ENCODE assay signal across 8 mouse cellular contexts in the genomic region with DNA sequence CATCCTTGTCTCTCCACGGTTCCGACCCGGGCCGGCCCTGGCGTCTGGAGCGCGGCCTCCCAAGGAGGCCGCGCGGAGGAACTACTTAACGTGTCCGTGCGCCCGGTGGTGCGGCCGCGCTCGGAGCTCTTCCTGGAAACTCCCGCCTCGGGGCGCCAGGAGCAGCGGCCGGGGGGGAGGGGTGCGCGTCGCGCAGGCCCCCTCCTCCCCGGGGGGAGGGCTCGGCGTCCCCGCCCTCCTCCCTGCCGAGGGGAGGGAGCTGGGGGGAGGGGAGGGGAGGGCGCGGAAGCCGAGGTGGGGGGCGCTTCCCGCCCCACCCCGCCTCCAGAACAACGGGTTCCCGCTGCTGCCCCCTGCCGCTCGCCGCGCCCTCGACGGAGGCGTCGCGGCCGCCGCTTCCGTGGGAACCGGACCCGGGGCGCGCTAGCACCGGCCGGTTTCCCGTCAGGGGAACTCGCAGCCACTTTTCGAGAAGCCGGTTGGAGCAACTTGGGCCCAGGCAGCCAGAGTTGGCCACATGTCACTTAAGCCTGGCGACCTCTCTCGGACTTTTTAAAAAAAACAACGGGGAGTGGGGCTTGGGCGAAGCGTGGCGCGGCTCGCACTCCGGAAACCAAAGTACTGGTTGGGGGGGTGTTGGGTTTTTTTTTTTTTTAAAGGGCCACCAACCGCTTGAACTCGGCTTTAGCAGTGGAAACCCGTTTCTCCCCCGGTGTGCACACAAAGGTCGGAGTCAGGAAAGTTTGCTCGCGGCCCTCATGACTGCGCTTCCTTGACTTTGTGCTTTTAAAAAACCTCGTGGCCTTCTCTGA. TPM values are rescaled to one million over a fixed set of nuclear protein-coding genes. Genes with fewer than 3 reads are reported as not detected.
A peak's percentile ranks its signal among the peaks of the same experiment; 100 is the strongest.
DNase-seq lines count a peak whose midpoint lies in the region; ATAC-seq and TF ChIP-seq lines count a peak whose summit lies in the region.

No protein-coding gene starts in this region.

- H3K4me3 ChIP-seq in G1E (ENCODE audit: low read depth, low read length), result peak overlapping the region; percentile 72
- peak overlapping the region; percentile 77 for H3K4me3 ChIP-seq in forebrain, postnatal 0 days (ENCODE audit: low read depth, low read length)
- peak overlapping the region; percentile 82 for H3K4me3 ChIP-seq in layer of hippocampus, adult 2 months
- H3K4me3 ChIP-seq in lung, adult 2 months (replicated peaks; ENCODE audit: extremely low read depth, low read depth, low read length), result peak overlapping the region; percentile 72
- peak overlapping the region; percentile 70 for H3K4me3 ChIP-seq in neural tube, embryonic 15.5 days (replicated peaks)

- no peak for TF ChIP-seq CTCF in G1E (IDR thresholded peaks at IDR 0.05; ENCODE audit: low read depth, low read length)
- TF ChIP-seq CTCF in forebrain, postnatal 0 days (IDR thresholded peaks at IDR 0.05; ENCODE audit: low read depth), result peak; percentile 63
- peak; percentile 80 for TF ChIP-seq CTCF in layer of hippocampus, adult 2 months (conservative IDR thresholded peaks at IDR 0.05)
- TF ChIP-seq CTCF in lung, adult 2 months (IDR thresholded peaks at IDR 0.05; ENCODE audit: insufficient read depth, low read length), result no peak; the same call in 1 of the 2 replicates

- WGBS in forebrain, postnatal 0 days, result under 1% methylated on average over 60 of the region's 80 CpGs
- under 1% methylated on average over 61 of the region's 80 CpGs for WGBS in lung, adult 2 months
- WGBS in neural tube, embryonic 15.5 days, result under 1% methylated on average over 63 of the region's 80 CpGs

- peak; percentile 28 for ATAC-seq in G1E (ENCODE audit: extremely low read depth, insufficient number of reproducible peaks, low FRiP score, poor library complexity, severe bottlenecking)
- ATAC-seq in forebrain, postnatal 0 days, result peak; percentile 61
- peak; percentile 71 for ATAC-seq in neural tube, embryonic 15.5 days (ENCODE audit: low FRiP score)

- intact Hi-C loops in heart, postnatal 36 days (cut with DNase I), result loop anchor here (1.0 to 2.0 kb wide), 5 partner anchors 15 to 142 kb away; partner anchors contain the start of gene Pigv

- H3K27ac ChIP-seq in forebrain, postnatal 0 days (ENCODE audit: low read depth, low read length), result peak overlapping the region; percentile 97
- H3K27ac ChIP-seq in layer of hippocampus, adult 2 months, result peak overlapping the region; percentile 100
- peak overlapping the region; percentile 98 for H3K27ac ChIP-seq in neural tube, embryonic 15.5 days (replicated peaks)

- DNase-seq in G1E (ENCODE audit: low spot score), result peak; percentile 87
- DNase-seq in cerebellum, adult 18-20 months, result peak; percentile 54 to 75
- peak; percentile 95 for DNase-seq in forebrain, postnatal 0 days
- peak; percentile 90 to 95 for DNase-seq in heart, postnatal 36 days
- peak; percentile 35 to 73 for DNase-seq in layer of hippocampus, adult 2 months (ENCODE audit: low spot score in 2 of 2)
- peak; percentile 90 for DNase-seq in lung, adult 2 months
- DNase-seq in testis, postnatal 10 days (ENCODE audit: low spot score), result peak; percentile 95

- no peaks in the 10 kb centered on the region for H3K9me3 ChIP-seq in G1E (replicated peaks)
- H3K9me3 ChIP-seq in forebrain, postnatal 0 days (ENCODE audit: low read length), result no peaks in the 10 kb centered on the region
- H3K9me3 ChIP-seq in neural tube, embryonic 15.5 days (replicated peaks), result no peaks in the 10 kb centered on the region

- H3K4me2 ChIP-seq in forebrain, postnatal 0 days (ENCODE audit: low read depth), result peak overlapping the region; percentile 56
- H3K4me2 ChIP-seq in neural tube, embryonic 15.5 days, result peak overlapping the region; percentile 63

- peak; percentile 63; the same call in 1 of the 2 replicates for TF ChIP-seq POLR2A in lung, adult 2 months (IDR thresholded peaks at IDR 0.05; ENCODE audit: borderline replicate concordance, extremely low read depth, low read depth, low read length)

- peaks cover 25% of the 10 kb centered on the region for H3K4me1 ChIP-seq in G1E (ENCODE audit: insufficient read depth, low read depth, low read length)
- peaks cover 7% of the 10 kb centered on the region; the same call in 1 of the 2 replicates for H3K4me1 ChIP-seq in forebrain, postnatal 0 days (ENCODE audit: insufficient read depth)
- H3K4me1 ChIP-seq in lung, adult 2 months (ENCODE audit: control insufficient read depth, insufficient read depth, low read length), result peaks cover 11% of the 10 kb centered on the region
- peaks cover 20% of the 10 kb centered on the region for H3K4me1 ChIP-seq in neural tube, embryonic 15.5 days

- H3K36me3 ChIP-seq in G1E (replicated peaks), result no peaks in the 10 kb centered on the region
- H3K36me3 ChIP-seq in forebrain, postnatal 0 days (ENCODE audit: insufficient read depth), result no peaks in the 10 kb centered on the region
- no peaks in the 10 kb centered on the region for H3K36me3 ChIP-seq in neural tube, embryonic 15.5 days

- H3K9ac ChIP-seq in forebrain, postnatal 0 days, result peak overlapping the region; percentile 81
- H3K9ac ChIP-seq in neural tube, embryonic 15.5 days (replicated peaks), result peak overlapping the region; percentile 74

- H3K27me3 ChIP-seq in G1E (ENCODE audit: insufficient read depth, low read length), result no peaks in the 10 kb centered on the region
- H3K27me3 ChIP-seq in forebrain, postnatal 0 days (ENCODE audit: insufficient read depth, low read length), result no peaks in the 10 kb centered on the region
- H3K27me3 ChIP-seq in neural tube, embryonic 15.5 days (replicated peaks), result no peaks in the 10 kb centered on the region

RNA-seq across cellular contexts. Expression of gene Arid1a, which starts 57.6 kb away (rescaled TPM):
- total RNA-seq in G1E (2014; fragmentation: Nextera tagmentation), result 224 and 240 TPM in 2 replicates
- total RNA-seq in G1E (2017), result 21.4 and 22.2 TPM in 2 replicates
- 124 and 205 TPM in 2 replicates for polyA plus RNA-seq in G1E (2012)
- 36.2 and 51.0 TPM in 2 replicates for total RNA-seq in forebrain, postnatal 0 days (2014; rRNA removed)
- polyA plus RNA-seq in forebrain, postnatal 0 days (2015; fragmentation: Nextera tagmentation; extraction: Ambion mirVana), result 12.7 and 19.3 TPM in 2 replicates
- total RNA-seq in heart, postnatal 36 days (2021), result 10 to 100 TPM; 37.7 to 42.1 TPM
- total RNA-seq in layer of hippocampus, adult 2 months (2021), result 10 to 100 TPM; 83.2 to 88.6 TPM
- polyA plus RNA-seq in lung, adult 2 months (2012; rRNA removed), result 68.3 and 77.3 TPM in 2 replicates
- polyA plus RNA-seq in neural tube, embryonic 15.5 days (2015; fragmentation: Nextera tagmentation; extraction: Ambion mirVana), result 26.9 and 28.7 TPM in 2 replicates

Comparison
In these comparisons a context has a peak if more than half of its experiments do, and no peak if none do; other contexts are left out.
1. Peak in every context shown above with its lines: DNase-seq, ATAC-seq, H3K4me3 ChIP-seq and H3K27ac ChIP-seq.
2. CTCF ChIP-seq: peak in forebrain, postnatal 0 days (single experiment) and layer of hippocampus, adult 2 months (single experiment); none in G1E (single experiment) and lung, adult 2 months (single experiment).